Mouse (Mus musculus): ENCODE measurements around the gene Dynll2.

DNA sequence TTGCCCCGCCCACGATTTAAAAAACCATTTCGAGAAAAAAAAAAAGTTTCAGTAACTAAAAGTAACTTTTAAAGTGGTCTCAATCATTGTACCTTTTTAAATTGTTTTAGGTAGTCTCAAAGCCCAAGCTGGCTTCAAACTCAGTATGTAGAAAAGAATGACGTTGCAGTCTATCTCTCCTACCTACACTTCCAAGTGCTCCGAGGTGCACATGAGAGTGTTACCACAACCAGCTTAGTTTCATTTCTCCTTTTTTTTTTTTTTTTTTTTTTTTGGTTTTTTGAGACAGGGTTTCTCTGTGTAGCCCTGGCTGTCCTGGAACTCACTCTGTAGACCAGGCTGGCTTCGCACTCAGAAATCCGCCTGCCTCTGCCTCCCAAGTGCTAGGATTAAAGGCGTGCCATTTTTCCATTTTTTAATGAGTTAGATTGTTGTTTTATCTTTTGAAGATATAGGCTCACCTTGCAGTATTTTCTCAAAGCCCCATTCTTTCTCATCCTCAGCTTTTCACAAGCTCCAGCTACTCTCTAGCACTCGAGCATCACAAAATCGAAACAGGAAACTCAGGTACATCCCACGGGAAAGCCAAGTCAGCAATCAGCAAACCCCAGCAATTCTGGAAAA lies 25.4 kb upstream of the Dynll2 start:
- TF ChIP-seq CTCF (IDR thresholded peaks at IDR 0.05), result no peak
- no peak for TF ChIP-seq EP300 (IDR thresholded peaks at IDR 0.05)

Measured in lung, postnatal 0 days (tissue).